Mouse (Mus musculus): ENCODE results near the gene Olfr689.
"Not testable (repeated sequence)": the region's sequence is repeated elsewhere in the genome, so short reads cannot be mapped to it uniquely, and the experiment has no call there.

The Olfr689 gene

DNA sequence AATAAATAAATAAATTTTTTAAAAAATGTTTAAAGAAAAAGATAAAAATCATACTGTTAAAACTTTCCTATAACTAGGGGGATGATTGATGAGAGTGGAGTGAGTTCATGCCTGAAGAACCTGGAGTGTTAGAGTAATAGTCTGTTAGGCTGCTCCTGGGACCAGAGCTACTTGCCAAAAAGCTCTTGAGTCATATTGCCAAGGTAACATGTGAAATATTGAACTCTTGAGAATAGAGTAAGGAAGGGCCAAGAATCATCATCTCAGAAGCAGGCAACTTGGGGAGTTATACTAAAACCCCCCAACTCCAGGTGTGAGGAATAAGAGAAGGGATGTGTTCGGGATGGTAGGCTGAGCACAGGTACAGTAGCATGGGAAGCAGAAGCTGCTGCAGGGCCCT is at the start of gene Olfr689:
Gene Olfr689, plus strand, starts transcription at position 301 of the 400 bp plus-strand sequence.
- DNase-seq (ENCODE audit: low read depth, low spot score), result no peak

DNA sequence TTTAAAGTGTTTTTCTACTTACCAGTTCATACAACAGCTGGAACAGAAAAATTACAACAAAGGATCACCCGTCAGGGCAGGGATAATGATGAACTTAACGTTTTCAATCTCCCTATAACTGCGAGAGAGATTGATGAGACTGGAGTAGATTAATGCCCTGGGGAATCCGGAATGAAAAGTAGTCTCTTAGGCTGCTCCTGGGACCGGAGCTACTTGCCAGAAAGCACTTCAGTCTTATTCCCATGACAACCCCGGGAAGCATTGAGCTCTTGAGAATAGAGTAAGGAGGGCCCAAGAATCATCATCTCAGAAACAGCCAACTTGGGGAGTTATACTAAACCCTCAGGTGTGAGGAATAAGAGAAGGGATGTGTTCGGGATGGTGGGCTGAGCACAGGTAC is 38.5 kb upstream of the Olfr689 start:
- DNase-seq (ENCODE audit: low read depth, low spot score), result no peak

DNA sequence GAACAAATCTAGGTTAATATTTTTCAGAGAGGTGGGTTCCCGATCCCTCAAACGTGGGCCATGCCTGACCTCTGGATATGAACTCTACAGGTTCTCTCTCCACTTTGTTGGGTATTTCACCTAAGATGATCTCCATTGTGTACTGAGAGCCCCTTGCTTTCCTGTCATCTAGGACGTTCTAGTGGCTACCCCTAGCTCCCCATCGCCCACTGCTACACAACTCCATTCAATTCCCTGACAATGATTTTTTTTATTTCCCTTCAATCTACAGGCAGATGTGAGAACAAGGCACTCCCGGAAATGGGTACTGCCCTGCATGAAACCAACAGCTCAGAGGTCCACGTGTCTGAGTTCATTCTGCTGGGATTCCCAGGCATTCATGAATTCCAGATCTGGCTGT is 23.2 kb upstream of the Olfr689 start, which contains the start of gene Olfr688:
Gene Olfr688, plus strand, starts transcription at position 301 of the 400 bp plus-strand sequence.
- DNase-seq (ENCODE audit: low read depth, low spot score), result no peak

DNA sequence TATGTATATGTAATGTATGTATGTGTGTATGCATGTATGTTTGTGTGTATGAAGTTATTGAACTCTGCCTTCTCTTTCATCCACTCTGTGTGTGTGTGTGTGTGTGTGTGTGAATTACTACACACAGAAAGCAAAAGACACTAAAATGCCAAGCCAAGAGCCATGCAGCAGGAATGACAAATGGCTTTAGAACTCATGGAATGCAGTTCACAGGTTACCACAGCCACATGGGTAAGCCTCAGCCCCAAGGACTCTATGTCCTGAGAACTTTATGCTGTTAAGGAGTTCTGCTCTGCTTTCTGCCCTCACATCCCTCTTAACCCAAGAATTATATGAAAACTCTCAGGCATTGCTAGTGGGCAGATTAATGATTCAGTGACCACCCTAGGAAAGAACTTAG is 20.9 kb upstream of the Olfr689 start:
- no peak for DNase-seq (ENCODE audit: low read depth, low spot score)

- no peak for DNase-seq (ENCODE audit: low read depth, low spot score)
Measured at GRCm38 (mm10) chr7:105325302-105325701, 14.3 kb downstream of the Olfr689 start.

GRCm38 (mm10) chr7:105334004-105334403 is 23.0 kb downstream of the Olfr689 start, which contains the start of gene Olfr690:
TSS of gene Olfr690 (minus strand) at chr7:105334104.
- DNase-seq (ENCODE audit: low read depth, low spot score), result no peak

- no peak for DNase-seq (ENCODE audit: low read depth, low spot score)
Measured at GRCm38 (mm10) chr7:105342170-105342569, 31.2 kb downstream of the Olfr689 start, which contains the start of gene Olfr691. TSS of gene Olfr691 (minus strand) at chr7:105342270.

GRCm38 (mm10) chr7:105342752-105343151 is 31.8 kb downstream of the Olfr689 start:
- DNase-seq (ENCODE audit: low read depth, low spot score), result no peak

GRCm38 (mm10) chr7:105356064-105356463 is 45.1 kb downstream of the Olfr689 start:
- DNase-seq (ENCODE audit: low read depth, low spot score), result not testable (repeated sequence)

- not testable (repeated sequence) for DNase-seq (ENCODE audit: low read depth, low spot score)
Measured at GRCm38 (mm10) chr7:105356487-105356886, 45.5 kb downstream of the Olfr689 start.

DNA sequence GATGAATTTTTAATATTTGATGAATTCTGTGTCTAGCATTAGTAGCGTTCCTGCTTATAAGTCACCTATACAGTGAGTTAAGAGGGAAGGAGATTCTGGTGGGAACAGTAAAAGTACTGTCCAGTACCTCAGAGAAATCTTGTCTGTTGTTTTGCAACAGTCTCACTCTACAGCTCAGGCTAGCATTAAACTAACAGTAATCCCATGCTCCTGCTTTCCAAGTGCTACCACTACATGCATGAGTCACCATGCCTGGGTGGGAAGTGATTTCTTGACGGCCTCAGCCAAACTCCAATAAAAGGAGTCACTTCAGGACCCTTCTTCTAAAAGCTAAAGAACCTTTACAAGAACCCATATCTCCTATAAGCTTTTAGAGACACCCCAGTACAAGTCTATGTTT is 50.7 kb downstream of the Olfr689 start:
- DNase-seq (ENCODE audit: low read depth, low spot score), result no peak

DNA sequence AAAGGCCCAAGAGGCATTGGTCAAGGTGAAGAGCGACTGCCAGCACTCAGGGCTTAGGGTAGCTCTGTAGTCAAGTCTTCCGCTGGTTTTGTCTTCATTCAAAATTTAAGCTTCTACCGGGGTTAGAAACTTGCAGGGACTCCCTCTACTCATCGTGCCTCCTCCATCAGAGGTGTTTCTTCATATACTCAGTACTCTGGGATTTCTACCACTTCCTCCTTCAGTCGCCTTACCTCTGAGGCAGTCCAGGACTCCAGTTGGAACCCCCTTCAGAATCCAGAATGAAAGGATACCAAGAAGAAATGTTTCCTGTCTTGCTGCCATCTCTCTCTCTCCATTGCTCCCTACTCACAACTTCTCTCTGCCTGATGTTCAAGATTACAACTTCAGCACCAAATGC is 56.3 kb downstream of the Olfr689 start:
- no peak for DNase-seq (ENCODE audit: low read depth, low spot score)

- DNase-seq (ENCODE audit: low read depth, low spot score), result no peak
Measured at GRCm38 (mm10) chr7:105367930-105368329, 57.0 kb downstream of the Olfr689 start, which contains the start of gene Olfr692. TSS of gene Olfr692 (plus strand) at chr7:105368230.

DNA sequence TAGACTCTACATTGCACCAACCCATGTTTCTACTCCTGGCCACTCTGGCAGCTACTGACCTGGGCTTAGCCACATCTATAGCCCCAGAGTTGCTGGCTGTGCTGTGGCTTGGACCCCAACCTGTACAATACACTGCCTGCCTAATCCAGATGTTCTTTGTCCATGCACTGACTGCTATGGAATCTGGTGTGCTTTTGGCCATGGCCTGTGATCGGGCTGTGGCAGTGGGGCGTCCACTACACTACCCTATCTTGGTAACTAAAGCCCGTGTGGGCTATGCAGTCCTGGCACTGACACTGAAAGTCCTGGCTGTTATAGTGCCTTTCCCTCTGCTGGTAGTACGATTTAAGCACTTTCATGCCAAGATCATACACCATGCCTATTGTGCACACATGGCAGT is 57.6 kb downstream of the Olfr689 start:
- DNase-seq (ENCODE audit: low read depth, low spot score), result no peak
